ENCODE assay signal across 12 mouse cellular contexts in genomic region chr17:5004706-5005105, GRCm38 (mm10). TPM values are rescaled to one million over a fixed set of nuclear protein-coding genes. Genes with fewer than 3 reads are reported as not detected.
DNase-seq lines count a peak whose midpoint lies in the region; ATAC-seq lines count a peak whose summit lies in the region.
"Had no signal": no experiment of that assay in that cellular context is flagged by ENCODE, and none has a peak within 500 bp of the region (broad histone marks: within the 10 kb centered on the region; RNA-seq: fewer than 3 reads in every experiment).

No protein-coding gene starts in this region.

- H3K9ac ChIP-seq in heart, embryonic 13.5 days = 0 out of 2 replicates have a peak overlapping the region, but pooled peaks have one; percentile 37
- H3K9ac ChIP-seq in lung, embryonic 15.5 days = no peak overlapping the region
- H3K9ac ChIP-seq in neural tube, embryonic 14.5 days (replicated peaks; ENCODE audit: low read depth, low read length) = no peak overlapping the region
- H3K9ac ChIP-seq: heart, embryonic 15.5 days; lung, embryonic 14.5 days had no signal

- no peaks in the 10 kb centered on the region for H3K9me3 ChIP-seq in heart, embryonic 13.5 days
- no peaks in the 10 kb centered on the region for H3K9me3 ChIP-seq in lung, embryonic 15.5 days
- no peaks in the 10 kb centered on the region for H3K9me3 ChIP-seq in neural tube, embryonic 14.5 days (ENCODE audit: control insufficient read depth, low read length)
- H3K9me3 ChIP-seq: heart, embryonic 15.5 days had no signal

- ATAC-seq in heart, embryonic 13.5 days (ENCODE audit: extremely low read depth, insufficient number of reproducible peaks, low FRiP score, low TSS enrichment) = no peak
- no peak for ATAC-seq in lung, embryonic 15.5 days (ENCODE audit: borderline replicate concordance, extremely low read depth, low FRiP score, low TSS enrichment)
- no peak for ATAC-seq in neural tube, embryonic 14.5 days (ENCODE audit: low read depth)
- no peak for ATAC-seq in inflammation-experienced regulatory T-cells, adult 6 months

- no peak for DNase-seq in heart, adult 8-10 months (ENCODE audit: low spot score)
- no peak for DNase-seq in lung, postnatal 14 days
- DNase-seq in thymus, postnatal 0 days (ENCODE audit: low spot score) = no peak
- DNase-seq: cerebellum, adult 11 months; kidney, postnatal 10 days had no signal

- 64% methylated on average over 5 of the region's 5 CpGs for WGBS in heart, embryonic 13.5 days
- 52% methylated on average over 5 of the region's 5 CpGs for WGBS in lung, embryonic 15.5 days
- 38% methylated on average over 5 of the region's 5 CpGs for WGBS in neural tube, embryonic 14.5 days

- no peak overlapping the region for H3K27ac ChIP-seq in heart, embryonic 13.5 days (replicated peaks)
- H3K27ac ChIP-seq in lung, embryonic 15.5 days = no peak overlapping the region
- 0 out of 2 replicates have a peak overlapping the region, but pooled peaks have one; percentile 2 for H3K27ac ChIP-seq in brown adipose tissue, adult 24 weeks (replicated peaks; ENCODE audit: low read depth, low read length)
- H3K27ac ChIP-seq in neural tube, embryonic 14.5 days (ENCODE audit: low read depth, low read length) = no peak overlapping the region
- H3K27ac ChIP-seq: heart, embryonic 15.5 days had no signal

- H3K27me3 ChIP-seq in heart, embryonic 13.5 days (replicated peaks) = no peaks in the 10 kb centered on the region
- H3K27me3 ChIP-seq in lung, embryonic 15.5 days = no peaks in the 10 kb centered on the region
- no peaks in the 10 kb centered on the region for H3K27me3 ChIP-seq in neural tube, embryonic 14.5 days (ENCODE audit: control insufficient read depth, insufficient read depth, low read length)
- H3K27me3 ChIP-seq: heart, embryonic 15.5 days had no signal

- no peak overlapping the region for H3K4me3 ChIP-seq in heart, embryonic 13.5 days
- H3K4me3 ChIP-seq in lung, embryonic 15.5 days = no peak overlapping the region
- no peak overlapping the region for H3K4me3 ChIP-seq in brown adipose tissue, adult 24 weeks (ENCODE audit: insufficient read depth, low read depth, low read length)
- H3K4me3 ChIP-seq in neural tube, embryonic 14.5 days (ENCODE audit: low read depth, low read length) = no peak overlapping the region
- H3K4me3 ChIP-seq: heart, embryonic 15.5 days had no signal

- H3K4me2 ChIP-seq in heart, embryonic 13.5 days = peak overlapping the region; percentile 2; the same call in 1 of the 2 replicates
- 0 out of 2 replicates have a peak overlapping the region, but pooled peaks have one; percentile 1 for H3K4me2 ChIP-seq in lung, embryonic 15.5 days
- H3K4me2 ChIP-seq in neural tube, embryonic 14.5 days (ENCODE audit: low read depth, low read length) = 0 out of 2 replicates have a peak overlapping the region, but pooled peaks have one; percentile 5
- H3K4me2 ChIP-seq: heart, embryonic 15.5 days; lung, embryonic 14.5 days had no signal

- peaks cover 98% of the 10 kb centered on the region for H3K4me1 ChIP-seq in heart, embryonic 13.5 days
- H3K4me1 ChIP-seq in lung, embryonic 15.5 days = peaks cover 91% of the 10 kb centered on the region
- H3K4me1 ChIP-seq in brown adipose tissue, adult 24 weeks (ENCODE audit: control insufficient read depth, insufficient read depth, insufficient read length, low read length) = peaks cover 75% of the 10 kb centered on the region
- peaks cover 85% of the 10 kb centered on the region for H3K4me1 ChIP-seq in neural tube, embryonic 14.5 days (ENCODE audit: control insufficient read depth, insufficient read depth, low read length)

- no peaks in the 10 kb centered on the region for H3K36me3 ChIP-seq in heart, embryonic 13.5 days
- H3K36me3 ChIP-seq in lung, embryonic 15.5 days = no peaks in the 10 kb centered on the region
- H3K36me3 ChIP-seq in neural tube, embryonic 14.5 days (ENCODE audit: control insufficient read depth, insufficient read depth, low read length) = no peaks in the 10 kb centered on the region
- H3K36me3 ChIP-seq: heart, embryonic 15.5 days had no signal

RNA-seq across cellular contexts. Expression of gene Arid1b, which starts 10.6 kb away (rescaled TPM):
- polyA plus RNA-seq in heart, embryonic 13.5 days (2015; fragmentation: Nextera tagmentation; extraction: Ambion mirVana) = 5.0 and 5.2 TPM in 2 replicates
- 10 to 100 TPM; 25.0 to 27.2 (median 26.2) TPM for total RNA-seq in heart, adult 8-10 months (2022)
- polyA plus RNA-seq in lung, embryonic 15.5 days (2015; fragmentation: Nextera tagmentation; extraction: Ambion mirVana) = 9.5 and 10.5 TPM in 2 replicates
- 11.1 and 13.9 TPM in 2 replicates for polyA plus RNA-seq in brown adipose tissue, adult 24 weeks (2012; ENCODE audit: insufficient read depth, insufficient read length, missing spikeins)
- 20.1 and 22.2 TPM in 2 replicates for polyA plus RNA-seq in neural tube, embryonic 14.5 days (2014; fragmentation: Nextera tagmentation; extraction: Ambion mirVana)
- 10.9 and 12.6 TPM in 2 replicates for polyA plus RNA-seq in thymus, postnatal 0 days (2015; fragmentation: Nextera tagmentation; extraction: Ambion mirVana)
- 10 to 100 TPM; 11.1 to 14.1 (median 12.2) TPM for polyA plus RNA-seq in inflammation-experienced regulatory T-cells, adult 6 months (2017; shearing (Covaris generic))
